Mouse (Mus musculus): Measurements from ENCODE around the gene Slc2a9. TPM values are rescaled to one million over a fixed set of nuclear protein-coding genes. Genes with fewer than 3 reads are reported as not detected.

Gene Slc2a9
- 9.7 and 11.1 TPM in 2 replicates for polyA plus RNA-seq (2012; rRNA removed)

DNA sequence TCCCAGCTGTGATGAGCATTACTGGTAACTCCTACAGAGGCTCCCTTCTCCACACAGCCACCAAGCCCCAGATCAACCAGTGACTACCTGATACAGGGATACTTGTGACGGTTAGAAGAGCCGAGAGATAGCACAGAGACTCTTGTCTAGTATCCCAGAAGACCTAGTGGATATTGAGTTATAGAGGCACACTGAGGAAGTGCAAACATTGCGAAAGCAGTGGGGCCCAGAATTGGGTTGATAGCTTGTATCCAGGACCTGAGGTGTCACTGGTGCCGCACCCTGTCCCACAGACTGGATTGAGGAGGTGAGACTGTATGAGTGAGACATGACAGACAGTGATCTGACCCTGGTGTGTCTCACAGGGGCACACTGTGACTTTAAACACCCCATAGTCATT, at the start of gene Slc2a9:
TSS of gene Slc2a9 (minus strand) at position 152 of the 400 bp plus-strand sequence.
- TF ChIP-seq POLR2A (IDR thresholded peaks at IDR 0.05; ENCODE audit: low read depth, low read length) (no peak), CTCF (conservative IDR thresholded peaks at IDR 0.05; ENCODE audit: insufficient read depth, insufficient read length, low read depth, low read length) (no peak)
- DNase-seq, result no peak
- Histone ChIP-seq H3K36me3 (ENCODE audit: control insufficient read depth, insufficient read depth, low read length) (no peaks in the 10 kb centered on the region), H3K4me3 (ENCODE audit: insufficient read depth, low read depth, low read length) (no peak within 1 kb of the TSS), H3K27ac (ENCODE audit: insufficient read depth, low read depth, low read length) (no peak within 1 kb of the TSS), H3K4me1 (ENCODE audit: control insufficient read depth, insufficient read depth, low read length) (no peaks in the 10 kb centered on the region), H3K27me3 (replicated peaks; ENCODE audit: control insufficient read depth, insufficient read depth, low read length) (no peaks in the 10 kb centered on the region)
- WGBS, result 87% methylated on average over 4 of the region's 4 CpGs

DNA sequence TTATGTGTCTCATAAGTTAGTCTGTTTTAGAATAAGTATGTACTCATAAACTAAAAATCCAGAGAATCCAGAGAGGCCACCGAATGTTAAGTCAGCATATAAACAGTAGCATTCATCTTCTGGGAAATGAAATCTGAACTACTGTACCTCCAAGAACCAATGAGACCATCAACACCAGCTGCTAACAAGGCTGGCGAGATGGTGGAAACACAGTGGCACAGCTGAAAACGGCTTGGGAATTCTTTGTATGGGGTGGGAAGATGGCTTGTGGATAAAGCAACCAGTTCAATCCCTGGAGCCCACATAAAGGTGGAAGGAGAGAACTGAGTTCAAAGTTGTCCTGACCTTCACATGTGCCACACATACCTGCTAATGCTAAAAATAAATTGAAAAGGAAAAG, 49.7 kb upstream of the Slc2a9 start:
- Histone ChIP-seq H3K27ac (ENCODE audit: insufficient read depth, low read depth, low read length) (no peak overlapping the region), H3K27me3 (replicated peaks; ENCODE audit: control insufficient read depth, insufficient read depth, low read length) (no peaks in the 10 kb centered on the region), H3K4me1 (ENCODE audit: control insufficient read depth, insufficient read depth, low read length) (peaks cover 9% of the 10 kb centered on the region), H3K36me3 (ENCODE audit: control insufficient read depth, insufficient read depth, low read length) (peaks cover 2% of the 10 kb centered on the region; the same call in 1 of the 2 replicates), H3K4me3 (ENCODE audit: insufficient read depth, low read depth, low read length) (no peak overlapping the region)
- DNase-seq, result no peak
- 75% methylated on average over 3 of the region's 3 CpGs for WGBS
- no peak for TF ChIP-seq POLR2A (IDR thresholded peaks at IDR 0.05; ENCODE audit: low read depth, low read length)
- no peak for TF ChIP-seq CTCF (conservative IDR thresholded peaks at IDR 0.05; ENCODE audit: insufficient read depth, insufficient read length, low read depth, low read length)

DNA sequence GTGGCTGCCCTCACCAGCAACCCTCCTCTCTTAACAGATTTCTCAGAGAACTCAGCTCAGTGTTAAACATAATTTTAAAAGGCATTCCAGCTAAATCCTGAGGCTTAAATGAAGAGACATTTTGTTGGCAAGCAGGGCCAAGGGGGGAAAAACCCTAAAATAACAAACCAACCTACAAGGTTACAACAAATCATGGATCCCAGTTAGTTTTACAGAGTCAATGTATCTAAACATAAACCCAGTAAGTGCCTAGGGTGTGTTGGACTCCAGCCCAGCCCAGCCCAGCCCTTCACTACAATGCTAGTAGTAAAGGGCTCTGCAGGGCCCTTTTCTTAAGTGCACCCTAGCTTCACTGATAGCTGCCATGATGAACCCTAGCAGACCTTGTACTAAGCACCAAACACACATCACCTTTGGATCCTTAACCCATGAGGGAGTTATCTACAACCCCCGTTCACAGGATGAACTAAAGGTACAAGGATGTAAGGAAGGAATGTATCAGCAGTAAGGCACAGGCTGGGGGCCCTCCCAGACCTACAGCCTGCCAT, 47.4 kb upstream of the Slc2a9 start:
- no peak for DNase-seq
- H3K4me1 ChIP-seq (ENCODE audit: control insufficient read depth, insufficient read depth, low read length), result peaks cover 9% of the 10 kb centered on the region
- peaks cover 4% of the 10 kb centered on the region; the same call in 1 of the 2 replicates for H3K36me3 ChIP-seq (ENCODE audit: control insufficient read depth, insufficient read depth, low read length)
- 70% methylated on average over 1 of the region's 1 CpGs for WGBS
- no peak overlapping the region for H3K27ac ChIP-seq (ENCODE audit: insufficient read depth, low read depth, low read length)
- H3K27me3 ChIP-seq (replicated peaks; ENCODE audit: control insufficient read depth, insufficient read depth, low read length), result no peaks in the 10 kb centered on the region
- no peak for TF ChIP-seq POLR2A (IDR thresholded peaks at IDR 0.05; ENCODE audit: low read depth, low read length)
- no peak for TF ChIP-seq CTCF (conservative IDR thresholded peaks at IDR 0.05; ENCODE audit: insufficient read depth, insufficient read length, low read depth, low read length)
- no peak overlapping the region for H3K4me3 ChIP-seq (ENCODE audit: insufficient read depth, low read depth, low read length)

DNA sequence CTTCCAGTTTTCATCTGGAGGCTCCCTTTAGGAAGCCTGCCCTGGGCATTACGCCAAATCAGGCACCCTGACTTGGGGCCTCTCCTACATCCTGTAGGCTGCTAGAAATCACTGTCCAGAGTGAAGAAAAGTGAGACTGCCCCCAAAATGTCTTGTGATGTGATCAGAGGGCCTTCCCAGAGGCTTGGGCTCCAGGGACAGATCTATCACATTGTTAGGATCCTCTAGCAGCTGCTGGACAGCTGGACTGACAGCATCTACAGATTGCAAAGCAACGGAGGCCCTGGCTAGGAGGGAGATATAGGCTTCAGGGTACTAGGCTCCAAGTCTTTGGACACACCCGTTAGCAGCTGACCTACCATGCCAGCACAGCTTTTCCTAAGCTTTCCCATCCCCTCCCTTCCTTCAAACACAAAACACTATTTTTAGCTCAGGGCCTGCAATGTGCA, 46.5 kb upstream of the Slc2a9 start:
- Histone ChIP-seq H3K27me3 (replicated peaks; ENCODE audit: control insufficient read depth, insufficient read depth, low read length) (no peaks in the 10 kb centered on the region), H3K36me3 (ENCODE audit: control insufficient read depth, insufficient read depth, low read length) (peaks cover 4% of the 10 kb centered on the region; the same call in 1 of the 2 replicates), H3K4me1 (ENCODE audit: control insufficient read depth, insufficient read depth, low read length) (peaks cover 9% of the 10 kb centered on the region), H3K27ac (ENCODE audit: insufficient read depth, low read depth, low read length) (no peak overlapping the region), H3K4me3 (ENCODE audit: insufficient read depth, low read depth, low read length) (no peak overlapping the region)
- 57% methylated on average over 3 of the region's 3 CpGs for WGBS
- DNase-seq, result peak; percentile 23
- TF ChIP-seq POLR2A (IDR thresholded peaks at IDR 0.05; ENCODE audit: low read depth, low read length) (no peak), CTCF (conservative IDR thresholded peaks at IDR 0.05; ENCODE audit: insufficient read depth, insufficient read length, low read depth, low read length) (no peak)

DNA sequence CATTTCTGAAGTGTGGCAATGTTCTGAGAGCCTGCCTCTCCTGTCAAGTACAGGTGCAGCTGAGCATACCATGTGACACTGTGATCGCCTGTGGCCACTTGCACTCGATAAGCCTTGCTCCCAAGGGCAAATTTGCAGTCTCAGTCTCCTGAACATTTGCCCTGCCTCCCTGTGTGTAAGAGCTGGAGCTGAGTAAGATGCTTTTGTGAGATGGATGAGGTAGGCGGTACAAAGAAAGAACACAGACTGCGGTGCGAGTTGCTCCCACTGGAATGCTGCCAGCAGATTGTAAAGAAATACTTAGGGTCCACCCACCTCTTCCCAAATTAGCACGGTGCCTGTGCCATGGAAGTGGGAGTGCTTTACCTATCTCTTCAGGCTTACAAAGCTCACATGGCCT, 44.4 kb upstream of the Slc2a9 start:
- TF ChIP-seq POLR2A (IDR thresholded peaks at IDR 0.05; ENCODE audit: low read depth, low read length) (no peak), CTCF (conservative IDR thresholded peaks at IDR 0.05; ENCODE audit: insufficient read depth, insufficient read length, low read depth, low read length) (no peak)
- WGBS, result 38% methylated on average over 6 of the region's 6 CpGs
- Histone ChIP-seq H3K36me3 (ENCODE audit: control insufficient read depth, insufficient read depth, low read length) (peaks cover 4% of the 10 kb centered on the region; the same call in 1 of the 2 replicates), H3K4me1 (ENCODE audit: control insufficient read depth, insufficient read depth, low read length) (no peaks in the 10 kb centered on the region), H3K27me3 (replicated peaks; ENCODE audit: control insufficient read depth, insufficient read depth, low read length) (no peaks in the 10 kb centered on the region), H3K27ac (ENCODE audit: insufficient read depth, low read depth, low read length) (no peak overlapping the region), H3K4me3 (ENCODE audit: insufficient read depth, low read depth, low read length) (no peak overlapping the region)
- DNase-seq, result no peak

DNA sequence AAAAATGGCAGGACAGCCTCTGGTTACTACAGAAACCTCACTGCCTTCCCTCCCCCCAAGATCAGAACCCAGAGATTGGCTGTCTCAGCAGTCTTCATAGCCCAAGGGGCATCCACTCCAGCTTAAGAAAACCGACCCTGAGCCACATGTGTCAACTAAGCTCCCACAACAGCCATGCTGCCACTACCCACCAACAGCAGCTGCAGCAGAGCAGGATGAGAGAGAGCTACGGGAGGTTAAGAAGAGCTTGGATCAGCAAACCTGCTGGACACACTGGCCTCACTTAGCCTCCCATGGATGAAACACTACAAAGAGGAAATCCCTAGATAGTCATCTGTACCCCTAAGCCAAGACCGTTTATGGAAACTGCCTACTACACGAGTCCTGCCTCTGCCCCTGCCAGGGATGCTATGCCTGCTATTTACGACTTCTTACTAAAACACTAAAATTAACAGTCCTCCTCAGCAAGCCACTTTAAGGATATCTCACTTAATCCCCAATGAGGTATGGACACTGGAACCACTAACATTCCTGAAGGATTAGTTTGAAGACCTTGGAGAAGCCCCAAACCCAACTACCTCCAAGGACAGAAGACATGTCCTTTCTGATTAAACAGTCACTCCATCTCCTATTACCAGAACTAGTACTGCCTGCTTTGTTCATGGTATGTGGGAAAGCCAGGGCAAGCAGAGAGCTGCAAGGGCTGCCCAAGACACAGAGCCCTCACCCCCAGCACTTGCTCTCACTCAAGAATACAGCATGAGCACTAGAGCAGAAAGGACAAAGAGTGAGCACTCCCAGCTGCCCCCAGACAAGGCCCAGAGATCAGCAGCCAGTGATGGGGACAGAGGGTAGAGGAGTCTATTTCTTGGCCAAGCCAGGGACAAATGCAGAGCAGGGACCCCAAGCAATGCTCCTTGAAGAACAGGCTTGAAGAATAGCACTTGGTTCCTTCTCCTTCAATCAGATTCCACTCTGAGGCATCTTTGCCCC, 41.8 kb upstream of the Slc2a9 start:
- Histone ChIP-seq H3K36me3 (ENCODE audit: control insufficient read depth, insufficient read depth, low read length) (peaks cover 7% of the 10 kb centered on the region), H3K4me1 (ENCODE audit: control insufficient read depth, insufficient read depth, low read length) (no peaks in the 10 kb centered on the region), H3K4me3 (ENCODE audit: insufficient read depth, low read depth, low read length) (no peak overlapping the region), H3K27ac (ENCODE audit: insufficient read depth, low read depth, low read length) (no peak overlapping the region), H3K27me3 (replicated peaks; ENCODE audit: control insufficient read depth, insufficient read depth, low read length) (no peaks in the 10 kb centered on the region)
- peak; percentile 64 for DNase-seq
- TF ChIP-seq CTCF (conservative IDR thresholded peaks at IDR 0.05; ENCODE audit: insufficient read depth, insufficient read length, low read depth, low read length) (no peak), POLR2A (IDR thresholded peaks at IDR 0.05; ENCODE audit: low read depth, low read length) (no peak)
- 39% methylated on average over 5 of the region's 5 CpGs for WGBS

All from kidney, adult 2 months (tissue).